In the genomic region with DNA sequence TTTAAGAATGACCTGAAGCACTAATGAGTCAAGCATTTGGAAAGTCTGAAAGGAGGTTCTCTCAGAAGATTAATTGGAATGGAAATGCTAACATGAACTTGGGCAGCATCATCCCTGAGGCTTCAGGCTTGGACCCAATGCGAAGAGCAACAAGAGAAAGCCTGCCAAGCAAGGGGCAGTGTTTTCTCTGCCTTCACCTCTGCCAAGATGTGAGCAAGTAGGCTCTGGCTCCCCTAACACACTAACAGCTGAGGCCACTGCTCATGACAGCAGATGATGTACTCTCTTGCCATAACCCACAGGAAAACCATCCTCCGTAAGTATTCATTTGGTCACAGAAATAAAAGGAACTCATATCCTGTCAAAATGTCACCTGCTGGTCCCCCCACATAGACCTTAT, we compare ENCODE assay signal across 18 mouse cellular contexts.
"Had no signal": no experiment of that assay in that cellular context is flagged by ENCODE, and none has a peak within 500 bp of the region (broad histone marks: within the 10 kb centered on the region; RNA-seq: fewer than 3 reads in every experiment).

No protein-coding gene starts in this region.

- H3K4me2 ChIP-seq: lung, embryonic 14.5 days; midbrain, embryonic 12.5 days; neural tube, embryonic 13.5 days; neural tube, embryonic 15.5 days had no signal

- H3K4me1 ChIP-seq: midbrain, embryonic 10.5 days; midbrain, embryonic 12.5 days; neural tube, embryonic 13.5 days; neural tube, embryonic 15.5 days had no signal

- H3K27ac ChIP-seq: midbrain, embryonic 10.5 days; midbrain, embryonic 12.5 days; neural tube, embryonic 13.5 days; neural tube, embryonic 15.5 days had no signal

- DNase-seq: lung, adult 18-20 months; lung, embryonic 14.5 days; lung, postnatal 10 days; lung, postnatal 4 days; midbrain, embryonic 14.5 days; retina, postnatal 1 day; right cerebral cortex, adult 18-20 months; right cerebral cortex, postnatal 25 days; right cerebral cortex, postnatal 4 days; spleen, adult 18-20 months; thymus, adult 18-20 months; thymus, postnatal 14 days; thymus, postnatal 36 days had no signal

- H3K36me3 ChIP-seq: midbrain, embryonic 10.5 days; midbrain, embryonic 12.5 days; neural tube, embryonic 13.5 days; neural tube, embryonic 15.5 days had no signal

- H3K9me3 ChIP-seq: midbrain, embryonic 10.5 days; midbrain, embryonic 12.5 days; neural tube, embryonic 15.5 days had no signal

- H3K9ac ChIP-seq: lung, embryonic 14.5 days; midbrain, embryonic 12.5 days; neural tube, embryonic 13.5 days; neural tube, embryonic 15.5 days had no signal

- H3K4me3 ChIP-seq: midbrain, embryonic 10.5 days; midbrain, embryonic 12.5 days; myocyte; neural tube, embryonic 13.5 days; neural tube, embryonic 15.5 days had no signal

- H3K27me3 ChIP-seq: midbrain, embryonic 12.5 days; neural tube, embryonic 13.5 days; neural tube, embryonic 15.5 days had no signal
